Mouse (Mus musculus): Measurements from ENCODE around the gene Rassf1. TPM values are rescaled to one million over a fixed set of nuclear protein-coding genes. Genes with fewer than 3 reads are reported as not detected.

Rassf1 gene
- polyA plus RNA-seq, 1 experiment from 2014 or later = 87.7 TPM

- Histone ChIP-seq H3K9ac (no peak overlapping the region), H3K36me3 (peaks cover 37% of the 10 kb centered on the region), H3K27ac (replicated peaks) (no peak overlapping the region), H3K27me3 (no peaks in the 10 kb centered on the region), H3K9me3 (replicated peaks) (no peaks in the 10 kb centered on the region), H3K4me2 (replicated peaks) (no peak overlapping the region), H3K4me3 (replicated peaks) (no peak overlapping the region), H3K4me1 (peaks cover 28% of the 10 kb centered on the region)
- ATAC-seq (ENCODE audit: insufficient number of reproducible peaks, low FRiP score, low TSS enrichment, low read depth) = no peak
- WGBS = 89% methylated on average over 5 of the region's 5 CpGs
These were observed 35.1 kb downstream of the Rassf1 start for GRCm38 (mm10) chr9:107586504-107586903.

- ATAC-seq (ENCODE audit: insufficient number of reproducible peaks, low FRiP score, low TSS enrichment, low read depth) = peak; percentile 98
- Histone ChIP-seq H3K9me3 (replicated peaks) (no peaks in the 10 kb centered on the region), H3K4me3 (replicated peaks) (peak within 1 kb of the TSS; percentile 74), H3K27ac (replicated peaks) (peak within 1 kb of the TSS; percentile 48; the same call in 1 of the 2 replicates), H3K27me3 (no peaks in the 10 kb centered on the region), H3K9ac (peak within 1 kb of the TSS; percentile 44), H3K36me3 (peaks cover 44% of the 10 kb centered on the region), H3K4me1 (peaks cover 22% of the 10 kb centered on the region), H3K4me2 (replicated peaks) (peak within 1 kb of the TSS; percentile 85)
- WGBS = 14% methylated on average over 46 of the region's 46 CpGs
These were observed 35.8 kb downstream of the Rassf1 start, which contains the start of gene Ifrd2 for GRCm38 (mm10) chr9:107586974-107587832. TSS of gene Ifrd2 (plus strand) at chr9:107587642.

GRCm38 (mm10) chr9:107587833-107588639 is 36.7 kb downstream of the Rassf1 start:
- Histone ChIP-seq H3K4me2 (replicated peaks) (peak overlapping the region; percentile 85), H3K4me1 (peaks cover 16% of the 10 kb centered on the region), H3K27me3 (no peaks in the 10 kb centered on the region), H3K27ac (replicated peaks) (peak overlapping the region; percentile 48; the same call in 1 of the 2 replicates), H3K9me3 (replicated peaks) (no peaks in the 10 kb centered on the region), H3K4me3 (replicated peaks) (peak overlapping the region; percentile 74), H3K36me3 (peaks cover 47% of the 10 kb centered on the region), H3K9ac (peak overlapping the region; percentile 44)
- WGBS = 3% methylated on average over 33 of the region's 33 CpGs
- ATAC-seq (ENCODE audit: insufficient number of reproducible peaks, low FRiP score, low TSS enrichment, low read depth) = no peak

GRCm38 (mm10) chr9:107590058-107590772 is 38.9 kb downstream of the Rassf1 start:
- H3K4me2 ChIP-seq (replicated peaks) = no peak overlapping the region
- H3K9ac ChIP-seq = no peak overlapping the region
- peaks cover 55% of the 10 kb centered on the region for H3K36me3 ChIP-seq
- H3K4me3 ChIP-seq (replicated peaks) = no peak overlapping the region
- H3K27ac ChIP-seq (replicated peaks) = no peak overlapping the region
- H3K27me3 ChIP-seq = no peaks in the 10 kb centered on the region
- peaks cover 16% of the 10 kb centered on the region for H3K4me1 ChIP-seq
- 87% methylated on average over 25 of the region's 25 CpGs for WGBS
- no peaks in the 10 kb centered on the region for H3K9me3 ChIP-seq (replicated peaks)
- no peak for ATAC-seq (ENCODE audit: insufficient number of reproducible peaks, low FRiP score, low TSS enrichment, low read depth)

- no peak for ATAC-seq (ENCODE audit: insufficient number of reproducible peaks, low FRiP score, low TSS enrichment, low read depth)
- 95% methylated on average over 6 of the region's 6 CpGs for WGBS
- H3K36me3 ChIP-seq = peaks cover 55% of the 10 kb centered on the region
These were observed 39.4 kb downstream of the Rassf1 start for GRCm38 (mm10) chr9:107590773-107591060.

GRCm38 (mm10) chr9:107593101-107593976 is 42.0 kb downstream of the Rassf1 start:
- Histone ChIP-seq H3K4me2 (replicated peaks) (no peak overlapping the region), H3K36me3 (peaks cover 55% of the 10 kb centered on the region), H3K9ac (no peak overlapping the region), H3K9me3 (replicated peaks) (no peaks in the 10 kb centered on the region), H3K4me1 (peaks cover 12% of the 10 kb centered on the region), H3K27me3 (no peaks in the 10 kb centered on the region), H3K27ac (replicated peaks) (no peak overlapping the region), H3K4me3 (replicated peaks) (no peak overlapping the region)
- 86% methylated on average over 11 of the region's 11 CpGs for WGBS
- ATAC-seq (ENCODE audit: insufficient number of reproducible peaks, low FRiP score, low TSS enrichment, low read depth) = no peak

More at GRCm38 (mm10) chr9:107590773-107591060, 39.4 kb downstream of the Rassf1 start:
- Histone ChIP-seq H3K9ac (no peak overlapping the region), H3K4me3 (replicated peaks) (no peak overlapping the region), H3K4me1 (peaks cover 16% of the 10 kb centered on the region), H3K27me3 (no peaks in the 10 kb centered on the region), H3K27ac (replicated peaks) (no peak overlapping the region), H3K9me3 (replicated peaks) (no peaks in the 10 kb centered on the region), H3K4me2 (replicated peaks) (no peak overlapping the region)

- H3K36me3 ChIP-seq = peaks cover 54% of the 10 kb centered on the region
- ATAC-seq (ENCODE audit: insufficient number of reproducible peaks, low FRiP score, low TSS enrichment, low read depth) = no peak
These were observed 43.1 kb downstream of the Rassf1 start for GRCm38 (mm10) chr9:107594281-107595062.

GRCm38 (mm10) chr9:107596619-107597569 is 45.5 kb downstream of the Rassf1 start:
- Histone ChIP-seq H3K4me3 (replicated peaks) (no peak overlapping the region), H3K27ac (replicated peaks) (no peak overlapping the region), H3K27me3 (no peaks in the 10 kb centered on the region), H3K36me3 (peaks cover 30% of the 10 kb centered on the region), H3K9me3 (replicated peaks) (no peaks in the 10 kb centered on the region), H3K4me2 (replicated peaks) (no peak overlapping the region), H3K9ac (no peak overlapping the region), H3K4me1 (no peaks in the 10 kb centered on the region)
- WGBS = 82% methylated on average over 11 of the region's 11 CpGs
- ATAC-seq (ENCODE audit: insufficient number of reproducible peaks, low FRiP score, low TSS enrichment, low read depth) = no peak

More at GRCm38 (mm10) chr9:107594281-107595062, 43.1 kb downstream of the Rassf1 start:
- Histone ChIP-seq H3K27me3 (no peaks in the 10 kb centered on the region), H3K4me3 (replicated peaks) (no peak overlapping the region), H3K9me3 (replicated peaks) (no peaks in the 10 kb centered on the region), H3K27ac (replicated peaks) (no peak overlapping the region), H3K4me1 (0 out of 2 replicates have a peak, but pooled peaks cover under 1% of the 10 kb centered on the region), H3K4me2 (replicated peaks) (no peak overlapping the region), H3K9ac (no peak overlapping the region)
- 82% methylated on average over 8 of the region's 8 CpGs for WGBS

GRCm38 (mm10) chr9:107598385-107598784 is 47.0 kb downstream of the Rassf1 start:
- Histone ChIP-seq H3K27ac (replicated peaks) (no peak overlapping the region), H3K27me3 (no peaks in the 10 kb centered on the region), H3K9me3 (replicated peaks) (no peaks in the 10 kb centered on the region), H3K4me1 (peaks cover 12% of the 10 kb centered on the region), H3K4me3 (replicated peaks) (no peak overlapping the region), H3K36me3 (peaks cover 15% of the 10 kb centered on the region), H3K4me2 (replicated peaks) (no peak overlapping the region), H3K9ac (no peak overlapping the region)
- WGBS = 82% methylated on average over 5 of the region's 5 CpGs
- ATAC-seq (ENCODE audit: insufficient number of reproducible peaks, low FRiP score, low TSS enrichment, low read depth) = no peak
